Mouse (Mus musculus) midbrain, embryonic 11.5 days (tissue): Measurements from ENCODE around the gene Kctd4. TPM values are rescaled to one million over a fixed set of nuclear protein-coding genes. Genes with fewer than 3 reads are reported as not detected.

ENCODE experiments used
- ATAC-seq: fragments of 200-750 bp; cut with Nextera tagmentation; 2 replicates; pipeline ENCODE4 v1.8.0; 2017; ENCODE audit warnings: moderate TSS enrichment, moderate library complexity; ENCODE audit not compliant: low FRiP score
- DNase-seq: peaks from one replicate; pipeline ENCODE4 v3.0.0; 2015; ENCODE audit warnings: low spot score; ENCODE audit errors: missing footprints
- H3K27ac ChIP-seq: fragments of 300-500 bp; sonication (generic); 2 replicates; pipeline ENCODE4 v1.5.1; 2014; ENCODE audit warnings: low read depth, low read length
- H3K27me3 ChIP-seq: fragments of 300-500 bp; sonication (generic); 2 replicates; pipeline ENCODE4 v1.6.1; 2014; ENCODE audit warnings: mild to moderate bottlenecking, low read length, moderate library complexity, mixed read lengths; ENCODE audit not compliant: control insufficient read depth, insufficient read depth
- H3K36me3 ChIP-seq: fragments of 300-500 bp; sonication (generic); 2 replicates; pipeline ENCODE4 v1.6.1; 2014; ENCODE audit warnings: mild to moderate bottlenecking, low read length, moderate library complexity, mixed read lengths; ENCODE audit not compliant: control insufficient read depth, insufficient read depth
- H3K4me1 ChIP-seq: fragments of 300-500 bp; sonication (generic); 2 replicates; pipeline ENCODE4 v1.6.1; 2014; ENCODE audit warnings: low read length; ENCODE audit not compliant: control insufficient read depth, insufficient read depth
- H3K4me2 ChIP-seq: fragments of 300-500 bp; sonication (generic); 2 replicates; pipeline ENCODE4 v1.6.1; 2014; ENCODE audit warnings: mild to moderate bottlenecking, moderate library complexity
- H3K4me3 ChIP-seq: fragments of 300-500 bp; sonication (generic); 2 replicates; pipeline ENCODE4 v1.5.1; 2014; ENCODE audit warnings: low read depth, low read length
- H3K9ac ChIP-seq: fragments of 300-500 bp; sonication (generic); 2 replicates; pipeline ENCODE4 v1.6.1; 2014; ENCODE audit warnings: low read length
- H3K9me3 ChIP-seq: fragments of 300-500 bp; sonication (generic); 2 replicates; pipeline ENCODE4 v1.6.1; 2016; ENCODE audit warnings: low read length; ENCODE audit not compliant: control insufficient read depth
- WGBS: fragments of 180-500 bp; shearing (Covaris S2); extraction: QIAGEN DNeasy Blood & Tissue Kit; methylation state at CpG from one replicate; pipeline ENCODE4 v1.1.7; 2014; 5-methylcytosine and 5-hydroxymethylcytosine counted together
- polyA plus RNA-seq: library from polyadenylated mRNA; unstranded; fragments of >200 nt; fragmentation: Nextera tagmentation; extraction: Ambion mirVana; gene quantifications from 2 replicates; pipeline ENCODE4 v1.2.1, GENCODE M21; 2014

The Kctd4 gene
- polyA plus RNA-seq, 1 experiment from 2014 or later = 0.83 TPM

- no peak overlapping the region for H3K4me2 ChIP-seq
- no peak overlapping the region for H3K9ac ChIP-seq
- no peak overlapping the region for H3K27ac ChIP-seq
- no peaks in the 10 kb centered on the region for H3K27me3 ChIP-seq
- no peaks in the 10 kb centered on the region for H3K9me3 ChIP-seq
- DNase-seq (no peak), ATAC-seq (no peak)
- H3K4me3 ChIP-seq = no peak overlapping the region
- WGBS = 69% methylated on average over 4 of the region's 4 CpGs
- H3K36me3 ChIP-seq = no peaks in the 10 kb centered on the region
- H3K4me1 ChIP-seq = peaks cover 8% of the 10 kb centered on the region
These were observed 50.2 kb downstream of the Kctd4 start for GRCm38 (mm10) chr14:76005011-76005410.

- Histone ChIP-seq H3K4me2 (no peak overlapping the region), H3K27me3 (no peaks in the 10 kb centered on the region), H3K9me3 (no peaks in the 10 kb centered on the region), H3K9ac (no peak overlapping the region), H3K36me3 (no peaks in the 10 kb centered on the region), H3K4me1 (peaks cover 11% of the 10 kb centered on the region), H3K4me3 (no peak overlapping the region), H3K27ac (no peak overlapping the region)
- no peak for DNase-seq
- 100% methylated on average over 1 of the region's 1 CpGs for WGBS
- no peak for ATAC-seq
These were observed 53.4 kb downstream of the Kctd4 start for GRCm38 (mm10) chr14:76008174-76008573.

GRCm38 (mm10) chr14:76009185-76009584 is 54.4 kb downstream of the Kctd4 start:
- H3K9me3 ChIP-seq = no peaks in the 10 kb centered on the region
- H3K4me1 ChIP-seq = peaks cover 11% of the 10 kb centered on the region
- peak overlapping the region; percentile 4; the same call in 1 of the 2 replicates for H3K4me3 ChIP-seq
- H3K36me3 ChIP-seq = no peaks in the 10 kb centered on the region
- DNase-seq = no peak
- 81% methylated on average over 5 of the region's 5 CpGs for WGBS
- H3K27ac ChIP-seq = no peak overlapping the region
- H3K9ac ChIP-seq = no peak overlapping the region
- H3K27me3 ChIP-seq = no peaks in the 10 kb centered on the region
- H3K4me2 ChIP-seq = peak overlapping the region; percentile 66
- no peak for ATAC-seq

- Histone ChIP-seq H3K9me3 (no peaks in the 10 kb centered on the region), H3K4me2 (peak within 1 kb of the TSS; percentile 66), H3K27me3 (no peaks in the 10 kb centered on the region), H3K4me1 (peaks cover 11% of the 10 kb centered on the region), H3K9ac (peak within 1 kb of the TSS; percentile 81), H3K4me3 (peak within 1 kb of the TSS; percentile 76), H3K36me3 (no peaks in the 10 kb centered on the region), H3K27ac (peak within 1 kb of the TSS; percentile 58; the same call in 1 of the 2 replicates)
- ATAC-seq (peak; percentile 94), DNase-seq (peak; percentile 100)
- 1% methylated on average over 67 of the region's 67 CpGs for WGBS
These were observed 55.6 kb downstream of the Kctd4 start, which contains the start of gene Gtf2f2 for GRCm38 (mm10) chr14:76010102-76011061. Gtf2f2 (minus strand) TSS chr14:76010865.

- no peak for DNase-seq
- Histone ChIP-seq H3K9ac (peak overlapping the region; percentile 81; the same call in 1 of the 2 replicates), H3K4me1 (peaks cover 11% of the 10 kb centered on the region), H3K4me2 (peak overlapping the region; percentile 66), H3K9me3 (no peaks in the 10 kb centered on the region), H3K36me3 (no peaks in the 10 kb centered on the region), H3K27ac (no peak overlapping the region), H3K4me3 (peak overlapping the region; percentile 76), H3K27me3 (no peaks in the 10 kb centered on the region)
- ATAC-seq = peak; percentile 49
- 32% methylated on average over 7 of the region's 7 CpGs for WGBS
These were observed 56.3 kb downstream of the Kctd4 start for GRCm38 (mm10) chr14:76011062-76011457.

- no peak overlapping the region for H3K4me3 ChIP-seq
- no peak for DNase-seq
- peaks cover 7% of the 10 kb centered on the region for H3K4me1 ChIP-seq
- no peak for ATAC-seq
- no peak overlapping the region for H3K4me2 ChIP-seq
- H3K36me3 ChIP-seq = no peaks in the 10 kb centered on the region
- H3K9me3 ChIP-seq = no peaks in the 10 kb centered on the region
- no peak overlapping the region for H3K27ac ChIP-seq
- no peak overlapping the region for H3K9ac ChIP-seq
- 63% methylated on average over 2 of the region's 2 CpGs for WGBS
- no peaks in the 10 kb centered on the region for H3K27me3 ChIP-seq
These were observed 59.5 kb downstream of the Kctd4 start for GRCm38 (mm10) chr14:76014331-76014730.

Other genes with a start within 250 kb of the Kctd4 start
- gene Cog3, start 200.5 kb upstream of the Kctd4 start, polyA plus RNA-seq = 23.3 and 27.5 TPM in 2 replicates
- gene Slc25a30, start 168.0 kb upstream of the Kctd4 start, polyA plus RNA-seq = 7.0 and 8.8 TPM in 2 replicates
- gene Tpt1, start 109.9 kb upstream of the Kctd4 start, polyA plus RNA-seq = 1,099 and 1,119 TPM in 2 replicates
- 59.3 and 66.7 TPM in 2 replicates for gene Gtf2f2, start 55.9 kb downstream of the Kctd4 start, polyA plus RNA-seq
- 19.9 and 21.2 TPM in 2 replicates for gene Gpalpp1, start 155.8 kb downstream of the Kctd4 start, polyA plus RNA-seq
- 19.2 and 19.3 TPM in 2 replicates for gene Nufip1, start 155.9 kb downstream of the Kctd4 start, polyA plus RNA-seq